1 mouse cellular context compared by ENCODE assay signal in genomic region chr11:109311885-109312605, GRCm38 (mm10).
TF ChIP-seq lines count a peak whose summit lies in the region.

No protein-coding gene starts in this region.

TF ChIP-seq in CH12.LX, 34 proteins besides CTCF, POLR2A, EP300 and RAD21 (continued from another document):
- TF ChIP-seq E2F4 (IDR thresholded peaks at IDR 0.05; ENCODE audit: insufficient replicate concordance, low read depth, low read length) (no peak), MEF2A (IDR thresholded peaks at IDR 0.05; ENCODE audit: borderline replicate concordance, low read depth, low read length) (no peak), MYC (IDR thresholded peaks at IDR 0.05; ENCODE audit: low read depth, low read length) (no peak), JUND (conservative IDR thresholded peaks at IDR 0.05; ENCODE audit: low read depth, low read length) (no peak), KAT2A (IDR thresholded peaks at IDR 0.05; ENCODE audit: insufficient replicate concordance, low read length) (peak; percentile 71; the same call in 1 of the 2 replicates), NRF1 (IDR thresholded peaks at IDR 0.05; ENCODE audit: low read depth, low read length) (0 out of 2 replicates have a peak, but pooled peaks have one; percentile 13), JUN (IDR thresholded peaks at IDR 0.05; ENCODE audit: insufficient read depth, low read depth, low read length) (no peak), MAZ (IDR thresholded peaks at IDR 0.05; ENCODE audit: low read depth, low read length) (no peak), IRF4 (IDR thresholded peaks at IDR 0.05; ENCODE audit: low read depth, low read length) (no peak)
